Mouse (Mus musculus): ENCODE data around the gene Wdr46. TPM values are rescaled to one million over a fixed set of nuclear protein-coding genes. Genes with fewer than 3 reads are reported as not detected.
"Not testable (repeated sequence)": the region's sequence is repeated elsewhere in the genome, so short reads cannot be mapped to it uniquely, and the experiment has no call there.

Gene Wdr46
- polyA plus RNA-seq (2014; fragmentation: Nextera tagmentation; extraction: Ambion mirVana): 18.9 TPM in 2 replicates

DNA sequence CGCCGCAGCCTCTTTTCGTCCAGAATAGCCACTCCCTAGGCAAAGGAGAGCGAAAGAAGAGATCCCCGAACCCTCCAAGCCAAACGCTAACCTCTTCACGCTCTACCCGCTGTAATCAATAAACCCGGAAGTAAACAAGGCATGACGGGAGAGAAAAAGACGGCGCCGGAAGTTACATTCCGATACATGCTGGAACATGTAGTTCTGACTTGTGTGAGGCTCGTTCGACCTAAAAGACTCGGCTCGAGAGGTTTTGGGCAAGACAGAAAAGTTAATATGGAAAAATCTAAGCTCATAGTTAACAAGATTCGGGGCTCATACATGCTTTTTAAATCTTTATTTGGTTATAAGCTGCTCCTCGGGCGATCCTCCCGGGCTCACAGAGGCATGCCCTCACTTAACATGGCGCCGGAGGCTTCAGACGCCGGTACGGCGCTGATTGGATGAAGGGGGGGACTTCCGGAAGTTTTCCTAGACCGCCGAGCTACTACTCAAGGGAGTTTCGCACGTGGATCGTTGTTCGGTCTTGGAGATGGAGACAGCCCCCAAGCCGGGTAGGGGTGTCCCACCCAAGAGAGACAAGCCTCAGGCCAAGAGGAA is at the start of gene Wdr46, which contains the start of gene Pfdn6:
TSS of gene Wdr46 (plus strand) at position 455 of the 600 bp plus-strand sequence.
TSS of gene Pfdn6 (minus strand) at position 138 of the 600 bp plus-strand sequence.
- Histone ChIP-seq H3K27me3 (ENCODE audit: control insufficient read depth, insufficient read depth, low read length) (no peaks in the 10 kb centered on the region), H3K36me3 (ENCODE audit: control insufficient read depth, insufficient read depth, low read length) (peaks cover 11% of the 10 kb centered on the region), H3K4me3 (ENCODE audit: low read depth, low read length) (peak within 1 kb of the TSS; percentile 76), H3K9me3 (ENCODE audit: control insufficient read depth, low read length) (no peaks in the 10 kb centered on the region), H3K4me2 (ENCODE audit: low read depth, low read length) (peak within 1 kb of the TSS; percentile 97), H3K27ac (ENCODE audit: low read depth, low read length) (no peak within 1 kb of the TSS), H3K4me1 (ENCODE audit: control insufficient read depth, insufficient read depth, low read length) (peaks cover 17% of the 10 kb centered on the region), H3K9ac (replicated peaks; ENCODE audit: low read depth, low read length) (peak within 1 kb of the TSS; percentile 74)
- peak; percentile 91 for ATAC-seq (ENCODE audit: low read depth)
- WGBS: under 1% methylated on average over 36 of the region's 36 CpGs

DNA sequence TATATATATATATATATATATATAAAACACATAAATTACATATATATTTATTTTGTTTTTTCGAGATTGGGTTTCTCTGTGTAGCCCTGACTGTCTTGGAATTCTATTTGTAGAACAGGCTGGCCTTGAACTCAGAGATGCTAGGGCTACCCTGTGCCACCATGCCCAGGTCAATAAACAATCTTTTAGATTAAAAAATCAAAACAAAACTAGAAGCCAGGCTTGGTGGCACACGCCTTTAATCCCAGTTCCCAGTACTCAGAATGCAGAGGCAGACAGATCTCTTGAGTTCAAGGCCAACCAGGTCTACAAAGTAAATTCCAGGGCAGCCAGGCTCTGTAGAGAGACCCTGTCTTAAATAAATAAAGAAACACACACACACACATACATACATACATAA is 49.1 kb upstream of the Wdr46 start:
- 72% methylated on average over 2 of the region's 2 CpGs for WGBS
- H3K27me3 ChIP-seq (ENCODE audit: control insufficient read depth, insufficient read depth, low read length): no peaks in the 10 kb centered on the region
- no peak overlapping the region for H3K9ac ChIP-seq (replicated peaks; ENCODE audit: low read depth, low read length)
- no peaks in the 10 kb centered on the region for H3K36me3 ChIP-seq (ENCODE audit: control insufficient read depth, insufficient read depth, low read length)
- no peak overlapping the region for H3K27ac ChIP-seq (ENCODE audit: low read depth, low read length)
- H3K4me1 ChIP-seq (ENCODE audit: control insufficient read depth, insufficient read depth, low read length): no peaks in the 10 kb centered on the region
- H3K9me3 ChIP-seq (ENCODE audit: control insufficient read depth, low read length): no peaks in the 10 kb centered on the region
- no peak overlapping the region for H3K4me3 ChIP-seq (ENCODE audit: low read depth, low read length)
- no peak overlapping the region for H3K4me2 ChIP-seq (ENCODE audit: low read depth, low read length)
- ATAC-seq (ENCODE audit: low read depth): no peak

DNA sequence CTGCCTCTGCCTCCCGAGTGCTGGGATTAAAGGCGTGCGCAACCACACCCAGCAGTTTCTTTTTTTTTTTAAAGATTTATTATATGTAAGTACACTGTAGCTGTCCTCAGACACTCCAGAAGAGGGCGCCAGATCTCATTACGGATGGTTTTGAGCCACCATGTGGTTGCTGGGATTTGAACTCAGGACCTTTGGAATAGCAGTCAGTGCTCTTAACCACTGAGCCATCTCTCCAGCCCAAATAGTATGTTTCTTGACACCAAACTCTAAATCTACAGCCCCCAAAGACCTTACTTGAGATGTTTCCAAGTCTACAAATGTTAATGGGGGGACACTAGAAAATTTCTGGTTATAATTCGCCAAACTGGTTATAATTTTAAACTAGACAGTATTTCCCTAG is 48.6 kb upstream of the Wdr46 start:
- 75% methylated on average over 6 of the region's 6 CpGs for WGBS
- not testable (repeated sequence) for H3K4me2 ChIP-seq (ENCODE audit: low read depth, low read length); H3K4me1 ChIP-seq (ENCODE audit: control insufficient read depth, insufficient read depth, low read length); H3K9ac ChIP-seq (replicated peaks; ENCODE audit: low read depth, low read length); H3K27me3 ChIP-seq (ENCODE audit: control insufficient read depth, insufficient read depth, low read length); ATAC-seq (ENCODE audit: low read depth); H3K9me3 ChIP-seq (ENCODE audit: control insufficient read depth, low read length); H3K4me3 ChIP-seq (ENCODE audit: low read depth, low read length); H3K36me3 ChIP-seq (ENCODE audit: control insufficient read depth, insufficient read depth, low read length); H3K27ac ChIP-seq (ENCODE audit: low read depth, low read length)

DNA sequence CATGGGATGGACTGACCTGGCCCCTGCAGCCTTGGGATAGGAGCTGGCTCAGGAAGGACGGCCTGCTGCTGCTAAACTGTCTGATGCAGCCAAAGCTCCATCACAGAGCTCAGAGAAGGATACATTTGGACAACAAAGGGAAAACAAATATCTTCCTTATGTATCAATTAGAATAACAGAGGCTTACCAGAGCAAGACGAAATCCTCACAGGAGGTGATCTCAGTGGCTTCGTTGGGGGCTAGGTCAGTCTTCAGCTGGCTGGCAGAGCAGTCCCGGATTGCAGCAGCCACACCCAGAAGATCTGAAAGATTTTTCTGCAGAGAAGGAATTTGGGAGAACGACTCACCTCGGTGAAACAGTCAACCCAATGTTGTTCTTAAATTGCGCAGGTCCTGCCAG is 48.0 kb upstream of the Wdr46 start:
- no peak overlapping the region for H3K9ac ChIP-seq (replicated peaks; ENCODE audit: low read depth, low read length)
- 23% methylated on average over 7 of the region's 7 CpGs for WGBS
- no peaks in the 10 kb centered on the region for H3K36me3 ChIP-seq (ENCODE audit: control insufficient read depth, insufficient read depth, low read length)
- H3K9me3 ChIP-seq (ENCODE audit: control insufficient read depth, low read length): no peaks in the 10 kb centered on the region
- ATAC-seq (ENCODE audit: low read depth): no peak
- H3K4me3 ChIP-seq (ENCODE audit: low read depth, low read length): no peak overlapping the region
- no peaks in the 10 kb centered on the region for H3K27me3 ChIP-seq (ENCODE audit: control insufficient read depth, insufficient read depth, low read length)
- no peak overlapping the region for H3K4me2 ChIP-seq (ENCODE audit: low read depth, low read length)
- no peak overlapping the region for H3K27ac ChIP-seq (ENCODE audit: low read depth, low read length)
- no peaks in the 10 kb centered on the region for H3K4me1 ChIP-seq (ENCODE audit: control insufficient read depth, insufficient read depth, low read length)

- H3K9me3 ChIP-seq (ENCODE audit: control insufficient read depth, low read length); H3K9ac ChIP-seq (replicated peaks; ENCODE audit: low read depth, low read length); H3K4me1 ChIP-seq (ENCODE audit: control insufficient read depth, insufficient read depth, low read length); H3K4me2 ChIP-seq (ENCODE audit: low read depth, low read length); H3K4me3 ChIP-seq (ENCODE audit: low read depth, low read length); H3K36me3 ChIP-seq (ENCODE audit: control insufficient read depth, insufficient read depth, low read length); H3K27ac ChIP-seq (ENCODE audit: low read depth, low read length); H3K27me3 ChIP-seq (ENCODE audit: control insufficient read depth, insufficient read depth, low read length); ATAC-seq (ENCODE audit: low read depth): not testable (repeated sequence)
- 81% methylated on average over 4 of the region's 4 CpGs for WGBS
These were observed 47.4 kb upstream of the Wdr46 start for GRCm38 (mm10) chr17:33893011-33893410.

GRCm38 (mm10) chr17:33897114-33897794 is 43.2 kb upstream of the Wdr46 start:
- no peak overlapping the region for H3K4me2 ChIP-seq (ENCODE audit: low read depth, low read length)
- no peak for ATAC-seq (ENCODE audit: low read depth)
- H3K9me3 ChIP-seq (ENCODE audit: control insufficient read depth, low read length): no peaks in the 10 kb centered on the region
- no peak overlapping the region for H3K4me3 ChIP-seq (ENCODE audit: low read depth, low read length)
- H3K27me3 ChIP-seq (ENCODE audit: control insufficient read depth, insufficient read depth, low read length): no peaks in the 10 kb centered on the region
- no peaks in the 10 kb centered on the region for H3K36me3 ChIP-seq (ENCODE audit: control insufficient read depth, insufficient read depth, low read length)
- WGBS: 45% methylated on average over 6 of the region's 6 CpGs
- no peak overlapping the region for H3K27ac ChIP-seq (ENCODE audit: low read depth, low read length)
- H3K4me1 ChIP-seq (ENCODE audit: control insufficient read depth, insufficient read depth, low read length): no peaks in the 10 kb centered on the region
- no peak overlapping the region for H3K9ac ChIP-seq (replicated peaks; ENCODE audit: low read depth, low read length)

DNA sequence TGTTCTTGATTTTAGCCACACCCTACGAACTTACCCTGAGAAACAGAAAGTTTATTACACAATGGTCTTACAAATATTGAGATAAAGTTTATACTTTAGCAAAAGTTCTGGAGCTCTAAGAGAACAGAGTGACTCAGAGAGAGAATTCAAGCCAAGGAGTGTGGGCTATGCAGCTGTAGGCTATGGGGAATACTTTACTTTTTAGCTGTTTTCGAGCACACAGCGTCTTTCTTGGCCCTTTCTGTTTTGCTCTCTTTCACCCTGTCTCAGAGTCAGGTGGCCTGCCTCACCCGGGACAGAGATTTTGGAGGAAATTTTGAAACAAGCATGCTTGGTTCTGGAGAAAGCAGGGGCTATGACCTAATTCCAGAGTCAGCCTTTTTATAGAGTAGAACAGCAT is 42.3 kb upstream of the Wdr46 start:
- H3K9me3 ChIP-seq (ENCODE audit: control insufficient read depth, low read length); H3K4me1 ChIP-seq (ENCODE audit: control insufficient read depth, insufficient read depth, low read length); ATAC-seq (ENCODE audit: low read depth); H3K27ac ChIP-seq (ENCODE audit: low read depth, low read length); H3K36me3 ChIP-seq (ENCODE audit: control insufficient read depth, insufficient read depth, low read length); H3K27me3 ChIP-seq (ENCODE audit: control insufficient read depth, insufficient read depth, low read length); H3K4me2 ChIP-seq (ENCODE audit: low read depth, low read length); H3K9ac ChIP-seq (replicated peaks; ENCODE audit: low read depth, low read length); H3K4me3 ChIP-seq (ENCODE audit: low read depth, low read length): not testable (repeated sequence)
- WGBS: 93% methylated on average over 4 of the region's 4 CpGs

DNA sequence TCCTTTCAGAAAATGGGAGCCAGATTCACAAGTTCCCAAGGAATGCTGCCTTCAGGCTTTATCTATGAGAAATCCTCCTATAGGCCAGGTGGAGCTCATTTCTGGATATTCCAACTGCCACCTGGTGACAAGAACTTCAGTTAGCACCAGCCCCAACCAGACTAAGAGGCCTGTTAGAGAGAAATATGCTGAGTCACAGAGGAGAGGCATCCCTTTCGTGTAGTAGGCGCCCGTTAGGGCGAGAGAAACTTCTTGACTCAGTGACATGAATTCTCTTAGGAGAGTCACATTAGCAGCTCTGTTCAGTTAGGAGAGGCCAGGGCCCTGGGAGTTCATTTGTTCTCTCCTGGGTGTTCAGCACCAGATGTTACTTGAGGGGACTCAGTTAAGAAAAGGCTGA is 40.8 kb upstream of the Wdr46 start:
- Histone ChIP-seq H3K9me3 (ENCODE audit: control insufficient read depth, low read length) (no peaks in the 10 kb centered on the region), H3K4me2 (ENCODE audit: low read depth, low read length) (no peak overlapping the region), H3K27me3 (ENCODE audit: control insufficient read depth, insufficient read depth, low read length) (no peaks in the 10 kb centered on the region), H3K4me3 (ENCODE audit: low read depth, low read length) (no peak overlapping the region), H3K36me3 (ENCODE audit: control insufficient read depth, insufficient read depth, low read length) (no peaks in the 10 kb centered on the region), H3K4me1 (ENCODE audit: control insufficient read depth, insufficient read depth, low read length) (no peaks in the 10 kb centered on the region), H3K9ac (replicated peaks; ENCODE audit: low read depth, low read length) (no peak overlapping the region), H3K27ac (ENCODE audit: low read depth, low read length) (no peak overlapping the region)
- 83% methylated on average over 4 of the region's 4 CpGs for WGBS
- no peak for ATAC-seq (ENCODE audit: low read depth)

GRCm38 (mm10) chr17:33900281-33900988 is 40.0 kb upstream of the Wdr46 start:
- no peak for ATAC-seq (ENCODE audit: low read depth)
- H3K36me3 ChIP-seq (ENCODE audit: control insufficient read depth, insufficient read depth, low read length): no peaks in the 10 kb centered on the region
- H3K4me1 ChIP-seq (ENCODE audit: control insufficient read depth, insufficient read depth, low read length): no peaks in the 10 kb centered on the region
- no peaks in the 10 kb centered on the region for H3K27me3 ChIP-seq (ENCODE audit: control insufficient read depth, insufficient read depth, low read length)
- H3K9ac ChIP-seq (replicated peaks; ENCODE audit: low read depth, low read length): no peak overlapping the region
- no peaks in the 10 kb centered on the region for H3K9me3 ChIP-seq (ENCODE audit: control insufficient read depth, low read length)
- no peak overlapping the region for H3K27ac ChIP-seq (ENCODE audit: low read depth, low read length)
- no peak overlapping the region for H3K4me2 ChIP-seq (ENCODE audit: low read depth, low read length)
- WGBS: 73% methylated on average over 7 of the region's 7 CpGs
- no peak overlapping the region for H3K4me3 ChIP-seq (ENCODE audit: low read depth, low read length)

Measured in neural tube, embryonic 14.5 days (tissue).